Mouse (Mus musculus) stomach, embryonic 16.5 days (tissue): ENCODE measurements around the gene Mmel1. TPM values are rescaled to one million over a fixed set of nuclear protein-coding genes. Genes with fewer than 3 reads are reported as not detected.

Experiments
- ATAC-seq: fragments of 200-750 bp; cut with Nextera tagmentation; 2 replicates; pipeline ENCODE4 v1.8.0; 2017; ENCODE audit warnings: moderate number of reproducible peaks, moderate TSS enrichment; ENCODE audit not compliant: insufficient read depth, low FRiP score
- H3K27ac ChIP-seq: fragments of 300-500 bp; sonication (generic); 2 replicates; pipeline ENCODE4 v1.5.1; 2014; ENCODE audit warnings: low read length
- H3K27me3 ChIP-seq: fragments of 300-500 bp; sonication (generic); 2 replicates; pipeline ENCODE4 v1.6.1; 2014; ENCODE audit warnings: low read length, control low read depth, mixed read lengths; ENCODE audit not compliant: control insufficient read depth, insufficient read depth
- H3K36me3 ChIP-seq: fragments of 300-500 bp; sonication (generic); 2 replicates; pipeline ENCODE4 v1.6.1; 2014; ENCODE audit warnings: low read length; ENCODE audit not compliant: control insufficient read depth, insufficient read depth
- H3K4me1 ChIP-seq: fragments of 300-500 bp; sonication (generic); 2 replicates; pipeline ENCODE4 v1.6.1; 2014; ENCODE audit warnings: low read length, control low read depth, mixed read lengths; ENCODE audit not compliant: control insufficient read depth, insufficient read depth
- H3K4me2 ChIP-seq: fragments of 300-500 bp; sonication (generic); 2 replicates; pipeline ENCODE4 v1.6.1; 2014; ENCODE audit warnings: low read depth, low read length, mixed read lengths
- H3K4me3 ChIP-seq: fragments of 300-500 bp; sonication (generic); replicated peaks from 2 replicates; pipeline ENCODE4 v1.5.1; 2014; ENCODE audit warnings: mild to moderate bottlenecking, low read length
- H3K9ac ChIP-seq: fragments of 300-500 bp; sonication (generic); 2 replicates; pipeline ENCODE4 v1.6.1; 2014; ENCODE audit warnings: low read length
- H3K9me3 ChIP-seq: fragments of 300-500 bp; sonication (generic); replicated peaks from 2 replicates; pipeline ENCODE4 v1.6.1; 2016; ENCODE audit warnings: low read length, control low read depth; ENCODE audit not compliant: control insufficient read depth
- WGBS: fragments of 180-500 bp; shearing (Covaris S2); extraction: QIAGEN DNeasy Blood & Tissue Kit; methylation state at CpG from one replicate; pipeline ENCODE4 v1.1.7; 2014; 5-methylcytosine and 5-hydroxymethylcytosine counted together
- polyA plus RNA-seq: library from polyadenylated mRNA; unstranded; fragments of >200 nt; fragmentation: Nextera tagmentation; extraction: Ambion mirVana; gene quantifications from 2 replicates; pipeline ENCODE4 v1.2.1, GENCODE M21; 2015

The Mmel1 gene
- polyA plus RNA-seq, 1 experiment from 2014 or later: 0.30 TPM

GRCm38 (mm10) chr4:154908490-154908889, 39.1 kb downstream of the Mmel1 start:
- Histone ChIP-seq H3K9me3 (no peaks in the 10 kb centered on the region), H3K36me3 (no peaks in the 10 kb centered on the region), H3K27me3 (no peaks in the 10 kb centered on the region), H3K4me1 (peaks cover 24% of the 10 kb centered on the region), H3K4me3 (no peak overlapping the region), H3K9ac (no peak overlapping the region), H3K4me2 (no peak overlapping the region), H3K27ac (no peak overlapping the region)
- ATAC-seq: no peak
- WGBS: 83% methylated on average over 5 of the region's 5 CpGs

GRCm38 (mm10) chr4:154910606-154911522, 41.5 kb downstream of the Mmel1 start:
- Histone ChIP-seq H3K9me3 (no peaks in the 10 kb centered on the region), H3K4me2 (peak overlapping the region; percentile 22; the same call in 1 of the 2 replicates), H3K27me3 (no peaks in the 10 kb centered on the region), H3K27ac (peak overlapping the region; percentile 74), H3K4me1 (peaks cover 18% of the 10 kb centered on the region), H3K4me3 (no peak overlapping the region; the same call in 1 of the 2 replicates), H3K36me3 (no peaks in the 10 kb centered on the region), H3K9ac (peak overlapping the region; percentile 54)
- peak; percentile 51; the same call in 1 of the 2 replicates for ATAC-seq
- 28% methylated on average over 15 of the region's 15 CpGs for WGBS

GRCm38 (mm10) chr4:154911644-154912043, 42.3 kb downstream of the Mmel1 start:
- WGBS: 43% methylated on average over 2 of the region's 2 CpGs
- H3K27me3 ChIP-seq: no peaks in the 10 kb centered on the region
- H3K27ac ChIP-seq: peak overlapping the region; percentile 74
- H3K4me2 ChIP-seq: peak overlapping the region; percentile 21; the same call in 1 of the 2 replicates
- H3K9ac ChIP-seq: 0 out of 2 replicates have a peak overlapping the region, but pooled peaks have one; percentile 54
- peak; percentile 67; the same call in 1 of the 2 replicates for ATAC-seq
- H3K4me3 ChIP-seq: no peak overlapping the region
- H3K36me3 ChIP-seq: no peaks in the 10 kb centered on the region
- H3K4me1 ChIP-seq: peaks cover 18% of the 10 kb centered on the region
- no peaks in the 10 kb centered on the region for H3K9me3 ChIP-seq

- Histone ChIP-seq H3K36me3 (no peaks in the 10 kb centered on the region), H3K27ac (no peak overlapping the region), H3K4me1 (peaks cover 14% of the 10 kb centered on the region), H3K9me3 (no peaks in the 10 kb centered on the region), H3K4me2 (no peak overlapping the region), H3K27me3 (no peaks in the 10 kb centered on the region), H3K4me3 (no peak overlapping the region), H3K9ac (no peak overlapping the region)
- WGBS: 93% methylated on average over 3 of the region's 3 CpGs
- no peak for ATAC-seq
Measured at GRCm38 (mm10) chr4:154913845-154914244, 44.5 kb downstream of the Mmel1 start.

- no peak for ATAC-seq
- Histone ChIP-seq H3K27ac (no peak overlapping the region), H3K9ac (no peak overlapping the region), H3K4me3 (no peak overlapping the region), H3K36me3 (no peaks in the 10 kb centered on the region), H3K4me2 (no peak overlapping the region), H3K27me3 (no peaks in the 10 kb centered on the region), H3K9me3 (no peaks in the 10 kb centered on the region), H3K4me1 (peaks cover 14% of the 10 kb centered on the region)
- WGBS: 96% methylated on average over 4 of the region's 4 CpGs
Measured at GRCm38 (mm10) chr4:154914252-154914651, 44.9 kb downstream of the Mmel1 start.

- H3K27ac ChIP-seq: no peak overlapping the region
- 71% methylated on average over 3 of the region's 3 CpGs for WGBS
- no peaks in the 10 kb centered on the region for H3K9me3 ChIP-seq
- ATAC-seq: no peak
- no peaks in the 10 kb centered on the region for H3K27me3 ChIP-seq
- H3K4me3 ChIP-seq: no peak overlapping the region
- H3K9ac ChIP-seq: no peak overlapping the region
- H3K4me2 ChIP-seq: no peak overlapping the region
- H3K36me3 ChIP-seq: no peaks in the 10 kb centered on the region
- peaks cover 14% of the 10 kb centered on the region for H3K4me1 ChIP-seq
Measured at GRCm38 (mm10) chr4:154914707-154915106, 45.3 kb downstream of the Mmel1 start.

GRCm38 (mm10) chr4:154915286-154915685, 45.9 kb downstream of the Mmel1 start:
- H3K4me3 ChIP-seq: no peak overlapping the region
- H3K9ac ChIP-seq: no peak overlapping the region
- H3K9me3 ChIP-seq: no peaks in the 10 kb centered on the region
- no peak overlapping the region for H3K4me2 ChIP-seq
- WGBS: 77% methylated on average over 10 of the region's 10 CpGs
- no peak for ATAC-seq
- H3K27me3 ChIP-seq: no peaks in the 10 kb centered on the region
- no peaks in the 10 kb centered on the region for H3K36me3 ChIP-seq
- no peak overlapping the region for H3K27ac ChIP-seq
- peaks cover 13% of the 10 kb centered on the region for H3K4me1 ChIP-seq

- Histone ChIP-seq H3K36me3 (no peaks in the 10 kb centered on the region), H3K9ac (no peak overlapping the region), H3K4me1 (no peaks in the 10 kb centered on the region; the same call in 1 of the 2 replicates), H3K9me3 (no peaks in the 10 kb centered on the region), H3K4me3 (no peak overlapping the region), H3K27ac (no peak overlapping the region), H3K4me2 (no peak overlapping the region), H3K27me3 (no peaks in the 10 kb centered on the region)
- WGBS: 78% methylated on average over 4 of the region's 4 CpGs
- ATAC-seq: no peak
Measured at GRCm38 (mm10) chr4:154916662-154917061, 47.3 kb downstream of the Mmel1 start.

- H3K27ac ChIP-seq: no peak overlapping the region
- H3K9ac ChIP-seq: no peak overlapping the region
- no peak for ATAC-seq
- H3K27me3 ChIP-seq: no peaks in the 10 kb centered on the region
- no peaks in the 10 kb centered on the region for H3K4me1 ChIP-seq
- WGBS: 82% methylated on average over 4 of the region's 4 CpGs
- no peaks in the 10 kb centered on the region for H3K36me3 ChIP-seq
- no peak overlapping the region for H3K4me3 ChIP-seq
- no peaks in the 10 kb centered on the region for H3K9me3 ChIP-seq
- H3K4me2 ChIP-seq: no peak overlapping the region
Measured at GRCm38 (mm10) chr4:154922291-154922690, 52.9 kb downstream of the Mmel1 start.
